Mouse (Mus musculus) forebrain, embryonic 16.5 days (tissue): ENCODE data around the gene Eipr1. TPM values are rescaled to one million over a fixed set of nuclear protein-coding genes. Genes with fewer than 3 reads are reported as not detected.
A peak's percentile ranks its signal among the peaks of the same experiment; 100 is the strongest.

Experiments used
- ATAC-seq: fragments of 200-750 bp; cut with Nextera tagmentation; 2 replicates; pipeline ENCODE4 v1.8.0; 2017; ENCODE audit warnings: mild to moderate bottlenecking, moderate library complexity
- H3K27ac ChIP-seq: fragments of 300-500 bp; sonication (generic); 2 replicates; pipeline ENCODE4 v1.5.1; 2014; ENCODE audit warnings: low read length, control low read depth
- H3K27me3 ChIP-seq: fragments of 300-500 bp; sonication (generic); replicated peaks from 2 replicates; pipeline ENCODE4 v1.6.1; 2014; ENCODE audit warnings: low read length; ENCODE audit not compliant: control insufficient read depth, insufficient read depth
- H3K36me3 ChIP-seq: fragments of 300-500 bp; sonication (generic); 2 replicates; pipeline ENCODE4 v1.6.1; 2014; ENCODE audit not compliant: control insufficient read depth, insufficient read depth
- H3K4me1 ChIP-seq: fragments of 300-500 bp; sonication (generic); replicated peaks from 2 replicates; pipeline ENCODE4 v1.6.1; 2014; ENCODE audit warnings: low read length; ENCODE audit not compliant: control insufficient read depth, insufficient read depth
- H3K4me2 ChIP-seq: fragments of 300-500 bp; sonication (generic); 2 replicates; pipeline ENCODE4 v1.6.1; 2014; ENCODE audit warnings: mild to moderate bottlenecking, low read length, control low read depth
- H3K4me3 ChIP-seq: fragments of 300-500 bp; sonication (generic); replicated peaks from 2 replicates; pipeline ENCODE4 v1.5.1; 2014; ENCODE audit warnings: mild to moderate bottlenecking, low read length, control low read depth
- H3K9ac ChIP-seq: fragments of 300-500 bp; sonication (generic); replicated peaks from 2 replicates; pipeline ENCODE4 v1.6.1; 2014; ENCODE audit warnings: low read depth, low read length, control low read depth
- H3K9me3 ChIP-seq: fragments of 300-500 bp; sonication (generic); 2 replicates; pipeline ENCODE4 v1.6.1; 2016; ENCODE audit warnings: low read length; ENCODE audit not compliant: control insufficient read depth
- WGBS: fragments of 180-500 bp; shearing (Covaris S2); extraction: QIAGEN DNeasy Blood & Tissue Kit; methylation state at CpG from one replicate; pipeline ENCODE4 v1.1.7; 2014; 5-methylcytosine and 5-hydroxymethylcytosine counted together
- polyA plus RNA-seq: library from polyadenylated mRNA; unstranded; fragments of >200 nt; fragmentation: Nextera tagmentation; extraction: Ambion mirVana; gene quantifications from 2 replicates; pipeline ENCODE4 v1.2.1, GENCODE M21; 2015

Eipr1 gene
- polyA plus RNA-seq: 75.9 and 79.3 TPM in 2 replicates

- Histone ChIP-seq H3K36me3 (peaks cover 2% of the 10 kb centered on the region), H3K27me3 (no peaks in the 10 kb centered on the region), H3K9me3 (no peaks in the 10 kb centered on the region), H3K4me1 (peaks cover 23% of the 10 kb centered on the region), H3K4me3 (peak within 1 kb of the TSS; percentile 66), H3K27ac (peak within 1 kb of the TSS; percentile 8; the same call in 1 of the 2 replicates), H3K9ac (peak within 1 kb of the TSS; percentile 75), H3K4me2 (peak within 1 kb of the TSS; percentile 98)
- ATAC-seq: peak; percentile 89
- WGBS: 4% methylated on average over 36 of the region's 36 CpGs
Measured at GRCm38 (mm10) chr12:28751508-28752263, at the start of gene Eipr1. Eipr1 (plus strand) TSS chr12:28751803.

GRCm38 (mm10) chr12:28704381-28704780, 47.2 kb upstream of the Eipr1 start:
- Histone ChIP-seq H3K9me3 (no peaks in the 10 kb centered on the region), H3K4me3 (no peak overlapping the region), H3K9ac (no peak overlapping the region), H3K27me3 (no peaks in the 10 kb centered on the region), H3K4me1 (peaks cover 29% of the 10 kb centered on the region), H3K27ac (no peak overlapping the region), H3K4me2 (no peak overlapping the region), H3K36me3 (peaks cover 2% of the 10 kb centered on the region)
- WGBS: 22% methylated on average over 12 of the region's 12 CpGs
- ATAC-seq: no peak

GRCm38 (mm10) chr12:28705204-28705603, 46.4 kb upstream of the Eipr1 start:
- H3K36me3 ChIP-seq: peaks cover 7% of the 10 kb centered on the region
- H3K4me2 ChIP-seq: no peak overlapping the region
- no peak for ATAC-seq
- no peaks in the 10 kb centered on the region for H3K9me3 ChIP-seq
- H3K27ac ChIP-seq: no peak overlapping the region
- WGBS: 88% methylated on average over 6 of the region's 6 CpGs
- no peak overlapping the region for H3K4me3 ChIP-seq
- no peak overlapping the region for H3K9ac ChIP-seq
- H3K4me1 ChIP-seq: peaks cover 22% of the 10 kb centered on the region
- no peaks in the 10 kb centered on the region for H3K27me3 ChIP-seq

DNA sequence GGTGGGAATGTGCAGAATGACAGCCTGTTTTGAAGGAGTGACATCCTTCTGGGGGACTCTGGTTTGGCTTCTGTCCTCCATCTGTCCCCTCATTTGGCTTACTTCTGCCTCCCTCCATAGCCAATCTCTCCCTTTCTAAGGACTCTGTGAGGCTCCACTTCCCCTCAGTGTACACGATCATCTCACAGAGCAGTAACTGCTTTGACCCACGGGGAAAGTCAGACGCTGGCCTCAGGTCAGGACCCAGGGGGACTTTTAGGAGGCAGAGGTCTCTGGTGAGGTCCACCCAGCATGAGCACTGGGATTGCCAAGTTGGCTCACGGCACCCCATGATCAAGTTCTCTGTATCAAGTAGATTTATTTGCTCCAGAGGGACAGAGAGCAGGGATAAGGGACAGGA, 43.4 kb upstream of the Eipr1 start:
- Histone ChIP-seq H3K4me2 (no peak overlapping the region), H3K27ac (no peak overlapping the region), H3K9me3 (no peaks in the 10 kb centered on the region), H3K9ac (no peak overlapping the region), H3K36me3 (peaks cover 10% of the 10 kb centered on the region), H3K4me3 (no peak overlapping the region), H3K4me1 (peaks cover 5% of the 10 kb centered on the region), H3K27me3 (no peaks in the 10 kb centered on the region)
- 85% methylated on average over 4 of the region's 4 CpGs for WGBS
- ATAC-seq: no peak

DNA sequence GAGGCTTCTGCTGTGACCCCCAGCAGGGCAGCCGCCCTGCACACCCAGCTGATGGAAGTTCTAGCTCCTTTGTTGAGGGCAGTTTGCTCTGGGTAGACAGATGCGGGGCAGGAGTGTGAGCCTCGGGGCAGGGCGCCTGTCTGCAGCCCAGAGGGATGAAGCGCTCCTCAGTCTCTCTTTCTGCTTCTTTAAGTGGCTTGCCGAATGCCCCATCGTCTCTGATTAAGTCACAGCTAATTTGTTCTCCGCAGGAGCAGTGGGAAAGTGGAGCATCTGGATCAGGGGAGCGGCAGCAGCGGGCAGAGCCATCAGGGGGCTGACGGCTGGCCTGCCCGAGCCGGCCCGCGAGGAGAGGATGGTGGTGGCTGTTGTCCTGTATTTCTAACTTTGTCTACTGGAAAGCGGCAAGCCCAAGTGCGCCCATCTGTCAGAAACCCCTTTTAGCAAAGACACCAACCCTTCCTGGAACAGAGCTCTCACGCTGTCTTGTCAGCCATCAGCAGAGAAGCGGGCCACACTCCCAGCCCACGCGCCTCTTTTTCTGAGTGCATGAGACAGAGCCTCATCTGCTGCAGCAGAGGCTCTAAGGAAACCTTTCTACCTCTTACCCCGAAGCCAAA, 40.9 kb upstream of the Eipr1 start:
- Histone ChIP-seq H3K4me3 (no peak overlapping the region), H3K27ac (no peak overlapping the region; the same call in 1 of the 2 replicates), H3K4me2 (no peak overlapping the region), H3K9me3 (no peaks in the 10 kb centered on the region), H3K27me3 (no peaks in the 10 kb centered on the region), H3K4me1 (no peaks in the 10 kb centered on the region; the same call in 1 of the 2 replicates), H3K9ac (no peak overlapping the region), H3K36me3 (peaks cover 10% of the 10 kb centered on the region)
- WGBS: 65% methylated on average over 22 of the region's 22 CpGs
- no peak for ATAC-seq

DNA sequence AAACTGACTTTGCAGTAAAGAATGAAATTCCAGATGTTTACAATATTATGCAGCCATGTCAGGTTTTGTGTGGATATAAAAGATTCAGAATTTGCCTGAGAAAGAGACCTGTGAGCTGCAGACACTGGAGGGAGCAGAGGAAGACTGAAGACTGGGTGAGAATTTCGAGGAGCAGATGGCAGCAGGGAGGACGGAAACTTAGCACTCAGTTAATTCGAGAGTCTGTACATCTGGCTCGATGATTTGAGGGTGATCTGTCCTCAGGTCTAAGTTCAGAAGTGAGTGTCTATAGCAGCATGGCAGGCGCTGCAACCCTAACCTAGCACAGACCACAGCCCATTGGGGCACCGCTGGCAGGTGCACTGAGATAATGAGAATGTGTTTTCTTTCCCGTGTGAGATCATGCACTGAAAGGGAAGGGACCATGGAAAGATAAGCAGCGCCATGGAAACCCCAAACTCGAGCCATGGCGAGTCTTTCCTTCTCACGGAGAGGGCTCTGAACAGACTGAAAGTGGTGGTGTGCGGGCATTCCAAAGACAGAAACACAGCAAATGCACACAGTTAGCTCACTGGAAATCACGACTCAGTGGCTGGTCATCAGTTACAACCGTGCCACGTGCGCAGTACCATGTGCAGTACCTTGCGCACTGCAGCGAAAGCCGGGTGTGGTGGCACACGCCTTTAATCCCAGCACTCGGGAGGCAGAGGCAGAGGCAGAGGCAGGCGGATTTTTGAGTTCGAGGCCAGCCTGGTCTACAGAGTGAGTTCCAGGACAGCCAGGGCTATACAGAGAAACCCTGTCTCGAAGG, 36.6 kb upstream of the Eipr1 start:
- Histone ChIP-seq H3K4me3 (no peak overlapping the region), H3K9ac (no peak overlapping the region), H3K36me3 (peaks cover 7% of the 10 kb centered on the region), H3K9me3 (no peaks in the 10 kb centered on the region), H3K27ac (no peak overlapping the region), H3K4me2 (no peak overlapping the region), H3K27me3 (no peaks in the 10 kb centered on the region), H3K4me1 (no peaks in the 10 kb centered on the region; the same call in 1 of the 2 replicates)
- WGBS: 85% methylated on average over 24 of the region's 24 CpGs
- ATAC-seq: no peak

DNA sequence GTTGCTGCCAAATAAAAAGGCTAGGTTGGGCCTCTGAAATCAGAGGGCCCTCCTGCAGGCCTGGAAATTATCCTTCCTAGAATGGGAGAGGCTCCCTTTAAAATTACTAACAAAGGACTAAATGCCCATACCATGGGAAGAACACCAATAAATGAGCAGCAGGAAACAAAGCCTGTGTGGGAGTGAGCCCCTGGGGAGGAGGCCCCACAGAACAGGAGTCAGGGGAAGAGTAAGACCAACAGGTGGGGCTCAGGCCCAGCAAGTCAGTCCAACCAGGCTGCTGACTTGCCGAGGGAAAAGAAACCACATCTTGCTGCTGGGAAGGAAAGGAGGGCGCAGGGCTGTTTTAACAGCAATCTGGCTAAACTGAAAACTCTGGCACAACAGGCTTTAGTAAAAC, 34.5 kb upstream of the Eipr1 start:
- no peak overlapping the region for H3K9ac ChIP-seq
- H3K27ac ChIP-seq: no peak overlapping the region
- H3K36me3 ChIP-seq: peaks cover 17% of the 10 kb centered on the region
- no peaks in the 10 kb centered on the region for H3K9me3 ChIP-seq
- H3K4me2 ChIP-seq: no peak overlapping the region
- WGBS: 70% methylated on average over 2 of the region's 2 CpGs
- ATAC-seq: no peak
- H3K4me3 ChIP-seq: no peak overlapping the region
- no peaks in the 10 kb centered on the region for H3K27me3 ChIP-seq
- H3K4me1 ChIP-seq: no peaks in the 10 kb centered on the region

GRCm38 (mm10) chr12:28718106-28718505, 33.5 kb upstream of the Eipr1 start:
- WGBS: 95% methylated on average over 2 of the region's 2 CpGs
- Histone ChIP-seq H3K27ac (no peak overlapping the region), H3K27me3 (no peaks in the 10 kb centered on the region), H3K4me3 (no peak overlapping the region), H3K9me3 (no peaks in the 10 kb centered on the region), H3K4me1 (no peaks in the 10 kb centered on the region), H3K36me3 (peaks cover 18% of the 10 kb centered on the region), H3K9ac (no peak overlapping the region), H3K4me2 (no peak overlapping the region)
- ATAC-seq: no peak

GRCm38 (mm10) chr12:28724366-28724765, 27.2 kb upstream of the Eipr1 start:
- Histone ChIP-seq H3K4me1 (no peaks in the 10 kb centered on the region), H3K4me2 (no peak overlapping the region), H3K27me3 (no peaks in the 10 kb centered on the region), H3K36me3 (peaks cover 18% of the 10 kb centered on the region), H3K9ac (no peak overlapping the region), H3K9me3 (no peaks in the 10 kb centered on the region), H3K4me3 (no peak overlapping the region), H3K27ac (no peak overlapping the region)
- ATAC-seq: no peak
- WGBS: 74% methylated on average over 3 of the region's 3 CpGs
